Mouse (Mus musculus) adrenal gland, adult 18-20 months (tissue): ENCODE data around the gene Krtap4-16. TPM values are rescaled to one million over a fixed set of nuclear protein-coding genes. Genes with fewer than 3 reads are reported as not detected.
"Not testable (repeated sequence)": the region's sequence is repeated elsewhere in the genome, so short reads cannot be mapped to it uniquely, and the experiment has no call there.

Source experiments
- DNase-seq, 2 experiments: peaks; one replicate each; pipeline ENCODE4 v3.0.0; 2021 to 2022; ENCODE audit warnings: low spot score in 2 of 2
- long read RNA-seq, 2 experiments: library from polyadenylated mRNA; stranded (forward); transcript quantifications; one replicate each; pipeline ENCODE4 v2.0.0; 2021
- total RNA-seq, 2 experiments: library from RNA; stranded (reverse); gene quantifications; 1 replicate in 1 of 2; 2 replicates in 1 of 2; pipeline ENCODE4 v1.2.3; 2021

Gene Krtap4-16
- not detected for total RNA-seq
- long read RNA-seq, experiment 1, result 0 reads
- long read RNA-seq, experiment 2, result 0 reads

GRCm38 (mm10) chr11:99851508-99851907 lies at the start of gene Krtap4-16:
Gene Krtap4-16 (minus strand): TSS chr11:99851608.
- no peak for DNase-seq

GRCm38 (mm10) chr11:99878887-99879286 lies 27.5 kb upstream of the Krtap4-16 start, which contains the start of gene Gm11567:
Gene Gm11567 (plus strand): TSS chr11:99879187.
- DNase-seq, result not testable (repeated sequence)

- DNase-seq, result not testable (repeated sequence)
Observed at GRCm38 (mm10) chr11:99873089-99873488, 21.7 kb upstream of the Krtap4-16 start, which contains the start of gene Krtap9-1. Gene Krtap9-1 (plus strand): TSS chr11:99873389.

GRCm38 (mm10) chr11:99864176-99864575 lies 12.8 kb upstream of the Krtap4-16 start, which contains the start of gene Gm11559:
Gene Gm11559 (plus strand): TSS chr11:99864476.
- not testable (repeated sequence) for DNase-seq

GRCm38 (mm10) chr11:99858761-99859160 lies 7.4 kb upstream of the Krtap4-16 start:
- no peak for DNase-seq

- no peak for DNase-seq
Observed at GRCm38 (mm10) chr11:99857617-99858016, 6.2 kb upstream of the Krtap4-16 start, which contains the start of gene Gm11568. Gene Gm11568 (plus strand): TSS chr11:99857917.

- DNase-seq, result no peak
Observed at GRCm38 (mm10) chr11:99854121-99854520, 2.7 kb upstream of the Krtap4-16 start.

GRCm38 (mm10) chr11:99846746-99847145 lies 4.7 kb downstream of the Krtap4-16 start:
- no peak for DNase-seq

GRCm38 (mm10) chr11:99842185-99842584 lies 9.2 kb downstream of the Krtap4-16 start:
- DNase-seq, result no peak

- no peak for DNase-seq
Observed at GRCm38 (mm10) chr11:99837966-99838365, 13.4 kb downstream of the Krtap4-16 start, which contains the start of gene 2300003K06Rik. Gene 2300003K06Rik (minus strand): TSS chr11:99838066.

GRCm38 (mm10) chr11:99815566-99815965 lies 35.8 kb downstream of the Krtap4-16 start, which contains the start of gene Gm11564:
Gene Gm11564 (minus strand): TSS chr11:99815666.
- DNase-seq, result not testable (repeated sequence)

GRCm38 (mm10) chr11:99809792-99810191 lies 41.6 kb downstream of the Krtap4-16 start, which contains the start of gene Krtap4-13:
Gene Krtap4-13 (minus strand): TSS chr11:99809892.
- DNase-seq, result not testable (repeated sequence)

- not testable (repeated sequence) for DNase-seq
Observed at GRCm38 (mm10) chr11:99804346-99804745, 47.1 kb downstream of the Krtap4-16 start, which contains the start of gene Gm11554. Gene Gm11554 (minus strand): TSS chr11:99804446.

Other genes with a start within 250 kb of the Krtap4-16 start
- not detected for gene Gm11938, start 248.3 kb downstream of the Krtap4-16 start, total RNA-seq
- gene Gm11937, start 241.4 kb downstream of the Krtap4-16 start, total RNA-seq, result not detected
- gene Krtap2-4, start 236.8 kb downstream of the Krtap4-16 start, total RNA-seq, result not detected
- not detected for gene Gm11562, start 231.2 kb downstream of the Krtap4-16 start, total RNA-seq
- gene Krtap4-1, start 223.4 kb downstream of the Krtap4-16 start, total RNA-seq, result not detected
- not detected for gene Krtap4-2, start 216.5 kb downstream of the Krtap4-16 start, total RNA-seq
- gene Krtap4-7, start 207.5 kb downstream of the Krtap4-16 start, total RNA-seq, result not detected
- gene Gm11555, start 201.4 kb downstream of the Krtap4-16 start, total RNA-seq, result not detected
- not detected for gene Gm11563, start 192.6 kb downstream of the Krtap4-16 start, total RNA-seq
- gene Krtap4-6, start 185.6 kb downstream of the Krtap4-16 start, total RNA-seq, result not detected
- gene Gm14190, start 160.9 kb downstream of the Krtap4-16 start, total RNA-seq, result not detected
- not detected for gene Gm14180, start 117.3 kb downstream of the Krtap4-16 start, total RNA-seq
- not detected for gene Gm11595, start 78.7 kb downstream of the Krtap4-16 start, total RNA-seq
- not detected for gene Krtap4-8, start 70.9 kb downstream of the Krtap4-16 start, total RNA-seq
- gene Krtap4-9, start 66.4 kb downstream of the Krtap4-16 start, total RNA-seq, result not detected
- gene Gm11596, start 58.1 kb downstream of the Krtap4-16 start, total RNA-seq, result not detected
- gene Gm11569, start 52.7 kb downstream of the Krtap4-16 start, total RNA-seq, result not detected
- not detected for gene Gm11554, start 47.2 kb downstream of the Krtap4-16 start, total RNA-seq
- gene Krtap4-13, start 41.7 kb downstream of the Krtap4-16 start, total RNA-seq, result not detected
- not detected for gene Gm11564, start 35.9 kb downstream of the Krtap4-16 start, total RNA-seq
- gene 2300003K06Rik, start 13.5 kb downstream of the Krtap4-16 start, total RNA-seq, result not detected
- not detected for gene Gm11568, start 6.3 kb upstream of the Krtap4-16 start, total RNA-seq
- gene Gm11559, start 12.9 kb upstream of the Krtap4-16 start, total RNA-seq, result not detected
- not detected for gene Krtap9-1, start 21.8 kb upstream of the Krtap4-16 start, total RNA-seq
- not detected for gene Gm11567, start 27.6 kb upstream of the Krtap4-16 start, total RNA-seq
- gene Krtap31-1, start 56.3 kb upstream of the Krtap4-16 start, total RNA-seq, result not detected
- not detected for gene Gm11565, start 63.1 kb upstream of the Krtap4-16 start, total RNA-seq
- not detected for gene Krtap31-2, start 84.7 kb upstream of the Krtap4-16 start, total RNA-seq
- not detected for gene Krtap9-5, start 96.9 kb upstream of the Krtap4-16 start, total RNA-seq
- not detected for gene Krtap29-1, start 127.4 kb upstream of the Krtap4-16 start, total RNA-seq
- not detected for gene Krtap16-1, start 135.0 kb upstream of the Krtap4-16 start, total RNA-seq
- gene Krtap17-1, start 142.4 kb upstream of the Krtap4-16 start, total RNA-seq, result not detected
- not detected for gene Krt33a, start 164.6 kb upstream of the Krtap4-16 start, total RNA-seq
- gene Krt33b, start 178.3 kb upstream of the Krtap4-16 start, total RNA-seq, result not detected
- not detected for gene Krt34, start 189.9 kb upstream of the Krtap4-16 start, total RNA-seq
- not detected for gene Krt31, start 198.9 kb upstream of the Krtap4-16 start, total RNA-seq
- not detected for gene Krt32, start 236.6 kb upstream of the Krtap4-16 start, total RNA-seq
- gene Krt35, start 244.6 kb upstream of the Krtap4-16 start, total RNA-seq, result not detected